Mouse (Mus musculus): Measurements from ENCODE around the gene Ints3.
"Not testable (repeated sequence)": the region's sequence is repeated elsewhere in the genome, so short reads cannot be mapped to it uniquely, and the experiment has no call there.

Ints3 gene

DNA sequence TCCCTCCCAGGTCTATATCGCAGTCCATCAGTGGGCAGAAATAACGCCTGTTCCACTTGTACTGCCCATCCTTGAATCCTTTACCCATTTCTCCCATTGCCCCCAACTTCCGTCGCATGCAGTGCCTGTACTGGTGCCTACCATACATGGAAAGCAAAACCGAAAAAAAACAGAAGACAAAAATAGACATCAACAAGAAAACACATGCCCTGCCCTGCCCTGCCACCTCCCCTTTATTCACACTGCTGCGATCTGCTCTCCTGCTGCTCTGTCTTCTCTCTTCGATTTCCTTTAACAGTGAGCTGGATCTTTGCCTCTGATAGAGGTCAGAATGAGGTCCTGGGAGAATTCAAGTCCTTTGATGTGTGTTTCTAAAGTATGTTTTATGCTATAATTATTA lies 75.5 kb downstream of the Ints3 start:
- DNase-seq (ENCODE audit: low read depth, low spot score), result no peak

DNA sequence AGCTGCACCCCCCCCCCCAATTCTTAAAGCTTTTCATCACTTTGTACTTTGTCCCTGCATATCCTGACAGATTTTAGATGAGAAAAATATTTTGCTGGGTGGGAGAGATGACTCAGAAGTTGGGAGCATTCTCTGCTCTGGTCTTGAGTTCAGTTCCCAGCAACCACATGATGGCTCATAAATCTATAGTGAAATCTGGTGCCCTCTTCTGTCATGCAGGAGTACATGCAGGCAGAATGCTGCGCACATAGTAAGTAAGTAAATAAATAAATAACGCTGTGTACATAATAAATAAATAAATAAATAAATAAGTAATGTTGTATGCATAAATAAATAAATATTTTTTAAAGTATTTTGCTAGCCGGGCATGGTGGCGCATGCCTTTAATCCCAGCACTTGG lies 85.6 kb downstream of the Ints3 start:
- no peak for DNase-seq (ENCODE audit: low read depth, low spot score)

DNA sequence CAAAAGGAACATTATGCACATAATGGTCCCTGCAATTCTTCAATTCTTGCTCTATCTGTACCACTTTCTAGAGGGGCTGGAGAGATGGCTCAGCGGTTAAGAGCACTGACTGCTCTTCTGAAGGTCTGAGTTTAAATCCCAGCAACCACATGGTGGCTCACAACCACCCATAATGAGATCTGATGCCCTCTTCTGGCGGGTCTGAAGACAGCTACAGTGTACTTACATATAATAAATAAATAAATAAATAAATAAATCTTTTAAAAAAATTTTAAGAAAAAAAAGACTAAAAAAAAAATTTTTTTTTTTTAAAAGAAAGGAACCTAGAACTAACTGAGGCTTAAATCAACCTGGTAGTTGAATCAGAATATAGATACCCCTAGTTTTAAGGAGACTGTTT lies 90.6 kb downstream of the Ints3 start:
- DNase-seq (ENCODE audit: low read depth, low spot score), result not testable (repeated sequence)
